ENCODE assay signal across 12 mouse cellular contexts in genomic region chr6:137102662-137103179, GRCm38 (mm10).
DNase-seq lines count a peak whose midpoint lies in the region; ATAC-seq lines count a peak whose summit lies in the region.
"Had no signal": no experiment of that assay in that cellular context is flagged by ENCODE, and none has a peak within 500 bp of the region (broad histone marks: within the 10 kb centered on the region; RNA-seq: fewer than 3 reads in every experiment).

No protein-coding gene starts in this region.

- peak; percentile 70 to 72 for DNase-seq in cerebellum, postnatal 10 days
- DNase-seq in cerebellum, postnatal 4 days (ENCODE audit: low spot score in 2 of 2) = no peak
- peak; percentile 18 for DNase-seq in limb, embryonic 11.5 days (ENCODE audit: low spot score)
- DNase-seq in limb, embryonic 10.5 days (ENCODE audit: low spot score) = no peak
- no peak for DNase-seq in layer of hippocampus, postnatal 14 days (ENCODE audit: low spot score in 2 of 2)
- DNase-seq in T-cell, adult 2 months (ENCODE audit: low spot score) = no peak
- DNase-seq: kidney, adult 11 months had no signal

- no peak overlapping the region for H3K27ac ChIP-seq in limb, embryonic 11.5 days (replicated peaks; ENCODE audit: low read depth, low read length)
- H3K27ac ChIP-seq in limb, embryonic 10.5 days = no peak overlapping the region
- H3K27ac ChIP-seq in intestine, embryonic 16.5 days (ENCODE audit: low read length) = peak overlapping the region; percentile 52
- H3K27ac ChIP-seq in stomach, embryonic 15.5 days = peak overlapping the region; percentile 59
- H3K27ac ChIP-seq: limb, embryonic 12.5 days; midbrain, embryonic 10.5 days had no signal

- no peaks in the 10 kb centered on the region for H3K4me1 ChIP-seq in limb, embryonic 11.5 days (ENCODE audit: control insufficient read depth, insufficient read depth, low read length)
- H3K4me1 ChIP-seq in limb, embryonic 10.5 days = peaks cover 5% of the 10 kb centered on the region; the same call in 1 of the 2 replicates
- H3K4me1 ChIP-seq in intestine, embryonic 16.5 days (ENCODE audit: control insufficient read depth, insufficient read depth, low read length) = peaks cover 18% of the 10 kb centered on the region
- peaks cover 17% of the 10 kb centered on the region for H3K4me1 ChIP-seq in stomach, embryonic 15.5 days

- WGBS in limb, embryonic 11.5 days = 37% methylated on average over 10 of the region's 10 CpGs
- WGBS in limb, embryonic 10.5 days = 53% methylated on average over 10 of the region's 10 CpGs
- WGBS in intestine, embryonic 16.5 days = 40% methylated on average over 10 of the region's 10 CpGs
- WGBS in stomach, embryonic 15.5 days = 30% methylated on average over 10 of the region's 10 CpGs

- no peak overlapping the region for H3K4me3 ChIP-seq in limb, embryonic 11.5 days (ENCODE audit: low read depth, low read length)
- H3K4me3 ChIP-seq in limb, embryonic 10.5 days = no peak overlapping the region
- no peak overlapping the region for H3K4me3 ChIP-seq in intestine, embryonic 16.5 days (ENCODE audit: low read length)
- no peak overlapping the region for H3K4me3 ChIP-seq in stomach, embryonic 15.5 days (replicated peaks)
- H3K4me3 ChIP-seq: heart, embryonic 12.5 days; limb, embryonic 12.5 days; midbrain, embryonic 10.5 days had no signal

- no peak overlapping the region for H3K4me2 ChIP-seq in limb, embryonic 11.5 days (ENCODE audit: low read depth, severe bottlenecking)
- no peak overlapping the region for H3K4me2 ChIP-seq in intestine, embryonic 16.5 days (ENCODE audit: low read depth, low read length)
- H3K4me2 ChIP-seq in stomach, embryonic 15.5 days = no peak overlapping the region
- H3K4me2 ChIP-seq: heart, embryonic 12.5 days; limb, embryonic 12.5 days had no signal

- no peaks in the 10 kb centered on the region for H3K36me3 ChIP-seq in limb, embryonic 11.5 days (ENCODE audit: control insufficient read depth, insufficient read depth, low read length)
- H3K36me3 ChIP-seq in limb, embryonic 10.5 days = no peaks in the 10 kb centered on the region
- no peaks in the 10 kb centered on the region for H3K36me3 ChIP-seq in intestine, embryonic 16.5 days (ENCODE audit: control insufficient read depth, insufficient read depth, low read length)
- no peaks in the 10 kb centered on the region for H3K36me3 ChIP-seq in stomach, embryonic 15.5 days
- H3K36me3 ChIP-seq: heart, embryonic 12.5 days; limb, embryonic 12.5 days; midbrain, embryonic 10.5 days had no signal

- ATAC-seq in limb, embryonic 11.5 days (ENCODE audit: insufficient number of reproducible peaks, low FRiP score, low TSS enrichment, low read depth) = no peak
- no peak for ATAC-seq in intestine, embryonic 16.5 days
- ATAC-seq in stomach, embryonic 15.5 days (ENCODE audit: insufficient read depth, low FRiP score, low read depth) = no peak

- no peaks in the 10 kb centered on the region for H3K27me3 ChIP-seq in limb, embryonic 11.5 days (ENCODE audit: control insufficient read depth, insufficient read depth, low read length)
- no peaks in the 10 kb centered on the region for H3K27me3 ChIP-seq in limb, embryonic 10.5 days (ENCODE audit: low read depth, poor library complexity, severe bottlenecking)
- H3K27me3 ChIP-seq in intestine, embryonic 16.5 days (replicated peaks; ENCODE audit: control insufficient read depth, insufficient read depth, low read length) = no peaks in the 10 kb centered on the region
- H3K27me3 ChIP-seq in stomach, embryonic 15.5 days (replicated peaks) = no peaks in the 10 kb centered on the region
- H3K27me3 ChIP-seq: heart, embryonic 12.5 days; limb, embryonic 12.5 days had no signal

- no peaks in the 10 kb centered on the region for H3K9me3 ChIP-seq in limb, embryonic 11.5 days (ENCODE audit: control insufficient read depth, low read length)
- H3K9me3 ChIP-seq in limb, embryonic 10.5 days (replicated peaks) = no peaks in the 10 kb centered on the region
- H3K9me3 ChIP-seq in intestine, embryonic 16.5 days (ENCODE audit: control insufficient read depth, low read length) = no peaks in the 10 kb centered on the region
- no peaks in the 10 kb centered on the region for H3K9me3 ChIP-seq in stomach, embryonic 15.5 days
- H3K9me3 ChIP-seq: heart, embryonic 12.5 days; limb, embryonic 12.5 days; midbrain, embryonic 10.5 days had no signal

- H3K9ac ChIP-seq in limb, embryonic 11.5 days (ENCODE audit: low read length) = no peak overlapping the region
- no peak overlapping the region for H3K9ac ChIP-seq in intestine, embryonic 16.5 days (ENCODE audit: low read depth, low read length)
- H3K9ac ChIP-seq in stomach, embryonic 15.5 days = no peak overlapping the region
- H3K9ac ChIP-seq: heart, embryonic 12.5 days; limb, embryonic 12.5 days had no signal

Comparison
In these comparisons a context has a peak if more than half of its experiments do, and no peak if none do; other contexts are left out.
1. DNase-seq: peak in cerebellum, postnatal 10 days (2 of 2) and limb, embryonic 11.5 days (single experiment); none in cerebellum, postnatal 4 days (0 of 2), limb, embryonic 10.5 days (single experiment), layer of hippocampus, postnatal 14 days (0 of 2) and T-cell, adult 2 months (single experiment).
2. H3K27ac ChIP-seq: peak in intestine, embryonic 16.5 days (single experiment) and stomach, embryonic 15.5 days (single experiment); none in limb, embryonic 11.5 days (single experiment) and limb, embryonic 10.5 days (single experiment).